Mouse (Mus musculus) retina, postnatal 7 days (tissue): ENCODE measurements around the gene Ank3.

Source experiments
- DNase-seq: peaks from one replicate; pipeline ENCODE4 v3.0.0-alpha.2; 2012; ENCODE audit warnings: low read depth, low spot score

The Ank3 gene

GRCm38 (mm10) chr10:69571972-69572371 is 173.4 kb downstream of the Ank3 start:
- DNase-seq, result no peak

DNA sequence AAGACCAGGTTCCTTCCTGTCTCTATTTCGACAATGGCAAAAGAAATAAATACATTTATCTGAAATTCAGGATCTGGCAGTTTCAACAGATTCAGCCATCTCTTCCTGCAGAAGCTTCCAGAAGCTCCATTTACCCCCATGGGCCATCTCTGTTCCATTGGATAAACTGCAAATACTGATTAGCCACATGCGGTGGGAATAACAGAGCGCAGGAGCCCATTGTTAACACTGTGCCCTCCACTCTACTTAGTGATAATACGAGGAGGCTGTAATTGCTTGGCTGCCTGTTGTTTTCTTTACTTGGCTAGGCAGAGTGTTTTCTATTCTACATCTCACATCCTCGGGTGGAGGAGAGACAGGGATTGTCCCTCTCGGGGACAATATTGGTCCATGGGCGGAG is 174.5 kb downstream of the Ank3 start:
- no peak for DNase-seq

- no peak for DNase-seq
These were observed 175.2 kb downstream of the Ank3 start for GRCm38 (mm10) chr10:69573746-69574145.

- DNase-seq, result no peak
These were observed 175.7 kb downstream of the Ank3 start for GRCm38 (mm10) chr10:69574190-69574663.

- DNase-seq, result no peak
These were observed 176.3 kb downstream of the Ank3 start for GRCm38 (mm10) chr10:69574894-69575293.

DNA sequence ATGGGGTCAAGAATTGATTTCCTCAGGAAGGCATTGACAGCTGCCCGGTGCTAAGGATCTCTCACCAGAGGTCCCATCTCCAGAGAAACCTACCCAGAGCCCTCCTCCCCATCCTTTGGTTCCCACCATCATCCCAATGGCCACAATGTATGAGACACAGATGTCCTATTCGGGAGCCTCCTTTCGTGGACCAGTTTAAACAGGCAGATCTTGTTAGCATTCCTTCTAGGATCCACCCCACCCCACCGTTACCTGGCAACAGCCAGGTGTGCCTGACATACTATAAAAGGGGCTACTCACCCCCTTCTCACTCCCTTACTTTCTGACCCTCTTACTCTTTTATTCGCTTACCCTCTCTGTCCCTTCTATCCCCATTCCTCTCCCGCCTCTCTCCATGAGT is 176.9 kb downstream of the Ank3 start:
- no peak for DNase-seq

GRCm38 (mm10) chr10:69576264-69576663 is 177.7 kb downstream of the Ank3 start:
- DNase-seq, result no peak

- DNase-seq, result no peak
These were observed 178.6 kb downstream of the Ank3 start for GRCm38 (mm10) chr10:69577061-69577728.

DNA sequence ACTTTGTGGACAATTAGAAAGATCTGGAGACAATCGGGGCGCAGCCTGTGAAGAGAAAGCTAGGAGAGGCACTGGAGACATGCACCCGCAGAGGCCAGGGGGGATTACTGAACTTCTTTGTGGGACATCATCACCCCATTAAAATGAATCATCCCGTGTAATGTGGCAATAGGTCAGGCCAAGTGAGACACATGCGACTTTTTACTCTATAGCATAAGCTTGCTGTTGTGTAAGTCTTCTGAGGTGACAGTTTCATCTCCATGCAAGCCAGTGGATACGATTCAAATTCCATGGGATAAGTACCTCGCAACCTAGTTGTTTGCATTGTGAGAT is 179.1 kb downstream of the Ank3 start:
- DNase-seq, result no peak

- DNase-seq, result peak; percentile 29
These were observed 181.0 kb downstream of the Ank3 start for GRCm38 (mm10) chr10:69579585-69579984.

GRCm38 (mm10) chr10:69581525-69581924 is 183.0 kb downstream of the Ank3 start:
- no peak for DNase-seq

DNA sequence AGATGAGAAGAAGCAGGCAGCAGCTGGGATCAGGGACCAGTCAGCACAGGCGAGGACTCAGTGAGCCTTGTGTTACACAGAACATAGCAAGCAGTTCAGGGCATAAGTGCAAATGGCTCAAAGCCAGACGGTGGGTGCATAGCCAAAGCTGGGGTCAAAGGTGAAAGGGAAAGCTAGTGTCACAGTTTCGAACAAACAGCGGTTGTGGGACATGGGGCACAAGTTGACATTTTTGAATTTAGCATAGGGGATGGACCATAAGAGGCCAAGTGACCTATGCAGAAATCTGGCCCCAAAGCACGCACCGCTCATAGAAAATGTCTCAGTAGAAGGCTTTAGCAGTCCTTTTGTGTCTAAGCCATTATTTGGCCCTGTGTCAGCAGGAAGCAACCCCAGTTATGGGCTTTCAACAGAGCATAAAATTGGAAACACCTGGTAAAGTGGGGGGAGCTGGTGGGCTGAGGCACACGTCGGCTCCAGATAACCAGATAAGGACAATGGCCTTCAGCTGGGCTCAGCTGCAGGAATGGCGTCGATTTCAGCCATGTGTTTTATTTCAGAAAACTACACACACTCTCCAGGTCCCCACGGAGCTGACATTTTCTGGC is 185.4 kb downstream of the Ank3 start:
- DNase-seq, result no peak

DNA sequence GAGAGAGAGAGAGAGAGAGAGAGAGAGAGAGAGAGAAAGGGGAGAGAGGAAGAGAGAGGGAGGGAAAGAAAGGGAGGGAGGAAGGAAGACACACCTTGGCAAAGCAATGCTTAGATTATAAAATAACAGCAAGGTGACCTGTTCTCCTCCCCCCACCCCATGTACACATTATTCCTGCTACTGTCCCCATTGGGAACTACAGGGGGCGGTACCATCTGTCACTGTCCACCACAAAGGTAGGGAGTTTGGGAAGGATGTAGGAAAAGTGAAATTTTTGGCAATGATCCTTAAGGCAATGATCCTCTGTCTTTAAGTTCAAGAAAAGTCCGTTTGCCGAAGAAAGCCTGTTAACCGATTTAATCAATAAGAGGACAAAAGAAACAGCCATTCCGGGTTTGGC is 186.0 kb downstream of the Ank3 start:
- DNase-seq, result no peak

DNA sequence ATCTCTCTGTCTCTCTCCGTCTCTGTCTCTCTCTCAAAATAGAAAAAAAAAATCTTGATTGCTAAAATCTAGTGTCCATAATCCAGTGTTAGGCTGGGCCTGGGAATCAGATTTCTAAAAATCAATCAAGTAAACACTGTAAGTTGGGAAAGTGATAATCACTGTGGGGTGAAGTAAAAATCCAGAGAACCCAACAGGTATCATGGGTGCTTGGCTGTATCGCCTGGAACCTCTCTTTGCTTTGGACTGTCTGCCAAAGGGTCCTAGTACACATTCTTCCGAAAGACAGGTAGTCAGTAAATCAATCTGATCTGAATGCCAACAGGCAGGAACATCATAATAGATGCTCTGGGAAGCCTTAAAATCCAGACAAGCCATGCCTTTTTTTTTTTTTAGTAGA is 186.7 kb downstream of the Ank3 start:
- DNase-seq, result no peak

GRCm38 (mm10) chr10:69594186-69595131 is 195.9 kb downstream of the Ank3 start:
- DNase-seq, result peak; percentile 60

GRCm38 (mm10) chr10:69595487-69595886 is 196.9 kb downstream of the Ank3 start:
- no peak for DNase-seq

- no peak for DNase-seq
These were observed 202.9 kb downstream of the Ank3 start for GRCm38 (mm10) chr10:69601471-69601870.

- DNase-seq, result no peak
These were observed 204.1 kb downstream of the Ank3 start for GRCm38 (mm10) chr10:69602711-69603110.

DNA sequence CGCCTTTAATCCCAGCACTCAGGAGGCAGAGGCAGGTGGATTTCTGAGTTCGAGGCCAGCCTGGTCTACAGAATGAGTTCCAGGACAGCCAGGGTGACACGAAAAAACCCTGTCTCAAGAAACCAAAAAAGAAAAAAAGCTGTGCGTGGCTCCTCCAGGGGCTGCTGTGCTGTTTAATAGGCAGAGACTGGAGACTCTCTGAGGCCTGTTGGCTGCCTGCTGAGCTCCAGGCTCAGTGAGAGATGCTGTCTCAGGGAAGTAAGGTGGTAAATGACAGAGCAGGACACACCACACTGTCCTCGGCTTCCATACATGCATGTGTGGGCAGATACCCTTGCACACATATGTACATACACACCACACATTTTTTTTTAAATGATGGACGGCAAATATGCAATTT is 206.0 kb downstream of the Ank3 start:
- DNase-seq, result no peak

DNA sequence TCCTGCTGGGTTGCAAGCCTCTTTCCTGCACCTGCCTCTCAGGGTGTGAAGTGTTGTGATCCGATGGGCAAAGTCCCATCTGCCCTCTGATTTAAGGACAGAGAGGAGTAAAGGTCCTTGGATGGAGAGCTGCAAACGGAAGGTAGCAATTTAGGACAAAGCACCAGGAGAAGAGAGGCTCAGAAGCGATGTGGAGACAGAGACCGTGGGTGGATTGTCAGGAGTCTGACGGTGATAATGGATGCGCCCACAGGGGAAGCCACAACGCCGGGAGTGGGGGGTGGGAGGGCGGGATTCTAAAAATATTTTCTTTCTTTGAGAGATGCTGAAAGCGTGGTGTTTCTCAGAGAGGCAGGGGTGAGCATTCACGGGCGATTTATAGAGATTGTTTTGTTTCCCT is 206.6 kb downstream of the Ank3 start:
- no peak for DNase-seq

GRCm38 (mm10) chr10:69607611-69608119 is 209.1 kb downstream of the Ank3 start:
- no peak for DNase-seq

- no peak for DNase-seq
These were observed 212.7 kb downstream of the Ank3 start for GRCm38 (mm10) chr10:69611314-69611713.
